Comparison of ENCODE assay signal across 17 mouse cellular contexts in genomic region chr2:18958501-18958900, GRCm38 (mm10). TPM values are rescaled to one million over a fixed set of nuclear protein-coding genes. Genes with fewer than 3 reads are reported as not detected.
DNase-seq lines count a peak whose midpoint lies in the region; ATAC-seq and TF ChIP-seq lines count a peak whose summit lies in the region.
"Had no signal": no experiment of that assay in that cellular context is flagged by ENCODE, and none has a peak within 500 bp of the region (broad histone marks: within the 10 kb centered on the region; RNA-seq: fewer than 3 reads in every experiment).

No protein-coding gene starts in this region.

- TF ChIP-seq EP300 in lung, postnatal 0 days (IDR thresholded peaks at IDR 0.05), result no peak

- H3K27ac ChIP-seq in hindbrain, postnatal 0 days, result no peak overlapping the region
- H3K27ac ChIP-seq in lung, postnatal 0 days (ENCODE audit: low read length), result no peak overlapping the region
- H3K27ac ChIP-seq: hindbrain, embryonic 15.5 days; left cerebral cortex, adult 2 months had no signal

- no peaks in the 10 kb centered on the region for H3K9me3 ChIP-seq in hindbrain, postnatal 0 days (ENCODE audit: low read length)
- H3K9me3 ChIP-seq in lung, postnatal 0 days (ENCODE audit: low read length), result no peaks in the 10 kb centered on the region
- H3K9me3 ChIP-seq: hindbrain, embryonic 15.5 days had no signal

- no peak overlapping the region for H3K4me3 ChIP-seq in hindbrain, postnatal 0 days (ENCODE audit: low read length)
- no peak overlapping the region for H3K4me3 ChIP-seq in lung, postnatal 0 days (ENCODE audit: low read depth, low read length)
- H3K4me3 ChIP-seq: hindbrain, embryonic 15.5 days; left cerebral cortex, adult 2 months had no signal

- H3K4me1 ChIP-seq in hindbrain, postnatal 0 days (ENCODE audit: insufficient read depth, low read length), result no peaks in the 10 kb centered on the region
- H3K4me1 ChIP-seq in lung, postnatal 0 days (ENCODE audit: insufficient read depth, low read depth, low read length), result no peaks in the 10 kb centered on the region
- H3K4me1 ChIP-seq: hindbrain, embryonic 15.5 days had no signal

- ATAC-seq in common myeloid progenitor, adult 5-6 weeks (replicated peaks; ENCODE audit: low read depth, poor library complexity, severe bottlenecking), result peak; percentile 51
- peak; percentile 48 for ATAC-seq in megakaryocyte, adult 5-6 weeks (ENCODE audit: poor library complexity, severe bottlenecking)
- ATAC-seq in hindbrain, postnatal 0 days, result no peak
- ATAC-seq in lung, postnatal 0 days, result no peak
- ATAC-seq: midbrain, embryonic 16.5 days had no signal

- TF ChIP-seq CTCF in hindbrain, postnatal 0 days (IDR thresholded peaks at IDR 0.05; ENCODE audit: low read depth), result no peak
- TF ChIP-seq CTCF in lung, postnatal 0 days (IDR thresholded peaks at IDR 0.05), result no peak

- H3K4me2 ChIP-seq in hindbrain, postnatal 0 days (ENCODE audit: low read depth, low read length), result no peak overlapping the region
- H3K4me2 ChIP-seq in lung, postnatal 0 days (replicated peaks; ENCODE audit: low read depth, low read length), result no peak overlapping the region
- H3K4me2 ChIP-seq: hindbrain, embryonic 15.5 days had no signal

- WGBS in hindbrain, postnatal 0 days, result 92% methylated on average over 5 of the region's 5 CpGs
- 89% methylated on average over 5 of the region's 5 CpGs for WGBS in lung, postnatal 0 days

- H3K36me3 ChIP-seq in hindbrain, postnatal 0 days (ENCODE audit: insufficient read depth, low read length), result no peaks in the 10 kb centered on the region
- no peaks in the 10 kb centered on the region for H3K36me3 ChIP-seq in lung, postnatal 0 days (ENCODE audit: insufficient read depth, low read length)
- H3K36me3 ChIP-seq: hindbrain, embryonic 15.5 days had no signal

- H3K27me3 ChIP-seq in hindbrain, postnatal 0 days (ENCODE audit: insufficient read depth, low read length), result no peaks in the 10 kb centered on the region
- no peaks in the 10 kb centered on the region for H3K27me3 ChIP-seq in lung, postnatal 0 days (replicated peaks; ENCODE audit: insufficient read depth, low read length)
- H3K27me3 ChIP-seq: hindbrain, embryonic 15.5 days had no signal

- peak; percentile 56 for DNase-seq in thymus, postnatal 0 days (ENCODE audit: low spot score)
- DNase-seq in thymus, postnatal 10 days (ENCODE audit: low spot score in 2 of 2), result no peak
- no peak for DNase-seq in hindbrain, postnatal 0 days (ENCODE audit: low spot score)
- no peak for DNase-seq in lung, postnatal 0 days (ENCODE audit: low spot score)
- no peak for DNase-seq in testis, postnatal 10 days (ENCODE audit: low spot score)
- DNase-seq: adrenal gland, postnatal 25 days; cerebellum, adult 9-10 months; gastrocnemius, postnatal 14 days; heart, postnatal 10 days; kidney, adult 18-20 months; kidney, postnatal 10 days; lung, adult 2 months had no signal

- H3K9ac ChIP-seq in hindbrain, postnatal 0 days (replicated peaks; ENCODE audit: low read length), result no peak overlapping the region
- H3K9ac ChIP-seq in lung, postnatal 0 days (replicated peaks; ENCODE audit: low read depth), result no peak overlapping the region
- H3K9ac ChIP-seq: hindbrain, embryonic 15.5 days had no signal

RNA-seq across cellular contexts. Expression of gene Pip4k2a, which starts 39.4 kb away (rescaled TPM):
- polyA plus RNA-seq in thymus, postnatal 0 days (2015; fragmentation: Nextera tagmentation; extraction: Ambion mirVana), result 51.2 and 53.7 TPM in 2 replicates
- 30.1 and 51.8 TPM in 2 replicates for total RNA-seq in common myeloid progenitor, adult 5-6 weeks (2017)
- 121 and 123 TPM in 2 replicates for total RNA-seq in megakaryocyte, adult 5-6 weeks (2015)
- total RNA-seq in megakaryocyte, adult 5-6 weeks (2017), result 63.0 and 64.8 TPM in 2 replicates
- 5.5 and 5.6 TPM in 2 replicates for total RNA-seq in hindbrain, postnatal 0 days (2014; rRNA removed)
- 8.2 and 8.9 TPM in 2 replicates for polyA plus RNA-seq in hindbrain, postnatal 0 days (2015; fragmentation: Nextera tagmentation; extraction: Ambion mirVana)
- 5.0 and 6.6 TPM in 2 replicates for polyA plus RNA-seq in lung, postnatal 0 days (2015; fragmentation: Nextera tagmentation; extraction: Ambion mirVana)

RNA-seq across cellular contexts. Expression of gene 4930426L09Rik, which starts 39.6 kb away (rescaled TPM):
- polyA plus RNA-seq in thymus, postnatal 0 days (2015; fragmentation: Nextera tagmentation; extraction: Ambion mirVana), result 1.0 and 1.4 TPM in 2 replicates
- total RNA-seq in common myeloid progenitor, adult 5-6 weeks (2017), result not detected in 2 replicates
- total RNA-seq in megakaryocyte, adult 5-6 weeks (2015), result 2.1 and 3.0 TPM in 2 replicates
- 0.53 and 0.59 TPM in 2 replicates for total RNA-seq in megakaryocyte, adult 5-6 weeks (2017)
- total RNA-seq in hindbrain, postnatal 0 days (2014; rRNA removed), result 0.68 and 2.0 TPM in 2 replicates
- polyA plus RNA-seq in hindbrain, postnatal 0 days (2015; fragmentation: Nextera tagmentation; extraction: Ambion mirVana), result 0.35 and 0.76 TPM in 2 replicates
- 0.45 and 0.55 TPM in 2 replicates for polyA plus RNA-seq in lung, postnatal 0 days (2015; fragmentation: Nextera tagmentation; extraction: Ambion mirVana)

Comparison
In these comparisons a context has a peak if more than half of its experiments do, and no peak if none do; other contexts are left out.
1. ATAC-seq: peak in common myeloid progenitor, adult 5-6 weeks (single experiment) and megakaryocyte, adult 5-6 weeks (single experiment); none in hindbrain, postnatal 0 days (single experiment) and lung, postnatal 0 days (single experiment).